Mouse (Mus musculus): ENCODE measurements at regions not wholly inside any gene's neighbourhood (a gene's known extent, or its start where the extent isn't known, plus 50 kb on each side); places are given as distances from the start of the nearest gene placed in this dataset.

GRCm38 (mm10) chr5:37920481-37920880 lies 96.1 kb upstream of the Msx1 start:
- H3K27ac ChIP-seq, result no peak overlapping the region
- DNase-seq (ENCODE audit: low spot score in 2 of 2), result no peak
- no peak for TF ChIP-seq CTCF (conservative IDR thresholded peaks at IDR 0.05)
- H3K4me3 ChIP-seq, result no peak overlapping the region

GRCm38 (mm10) chr5:37919102-37919501 lies 94.7 kb upstream of the Msx1 start:
- no peak for DNase-seq (ENCODE audit: low spot score in 2 of 2)
- no peak overlapping the region for H3K4me3 ChIP-seq

GRCm38 (mm10) chr5:37918001-37918707 lies 93.8 kb upstream of the Msx1 start:
- no peak overlapping the region for H3K27ac ChIP-seq
- no peak for DNase-seq (ENCODE audit: low spot score in 2 of 2)
- TF ChIP-seq CTCF (conservative IDR thresholded peaks at IDR 0.05), result no peak
- peak overlapping the region; percentile 23; the same call in 1 of the 2 replicates for H3K4me3 ChIP-seq

More at GRCm38 (mm10) chr5:37919102-37919501, 94.7 kb upstream of the Msx1 start:
- H3K27ac ChIP-seq, result no peak overlapping the region
- TF ChIP-seq CTCF (conservative IDR thresholded peaks at IDR 0.05), result no peak

GRCm38 (mm10) chr5:37917161-37917560 lies 92.8 kb upstream of the Msx1 start:
- no peak for TF ChIP-seq CTCF (conservative IDR thresholded peaks at IDR 0.05)
- DNase-seq (ENCODE audit: low spot score in 2 of 2), result no peak
- Histone ChIP-seq H3K4me3 (no peak overlapping the region), H3K27ac (no peak overlapping the region)

GRCm38 (mm10) chr5:37904683-37905352 lies 80.4 kb upstream of the Msx1 start:
- no peak for DNase-seq (ENCODE audit: low spot score in 2 of 2)
- Histone ChIP-seq H3K4me3 (no peak overlapping the region), H3K27ac (no peak overlapping the region)
- peak; percentile 71 for TF ChIP-seq CTCF (conservative IDR thresholded peaks at IDR 0.05)

GRCm38 (mm10) chr5:37903861-37904260 lies 79.5 kb upstream of the Msx1 start:
- no peak for TF ChIP-seq CTCF (conservative IDR thresholded peaks at IDR 0.05)
- no peak for DNase-seq (ENCODE audit: low spot score in 2 of 2)
- Histone ChIP-seq H3K27ac (no peak overlapping the region), H3K4me3 (no peak overlapping the region)

GRCm38 (mm10) chr5:37902741-37903140 lies 78.4 kb upstream of the Msx1 start:
- peak in 1 of 2 experiments; percentile 3 for DNase-seq (ENCODE audit: low spot score in 2 of 2)
- no peak for TF ChIP-seq CTCF (conservative IDR thresholded peaks at IDR 0.05)
- H3K4me3 ChIP-seq, result no peak overlapping the region
- no peak overlapping the region for H3K27ac ChIP-seq

GRCm38 (mm10) chr5:37901861-37902291 lies 77.5 kb upstream of the Msx1 start:
- H3K4me3 ChIP-seq, result no peak overlapping the region
- no peak for TF ChIP-seq CTCF (conservative IDR thresholded peaks at IDR 0.05)
- no peak for DNase-seq (ENCODE audit: low spot score in 2 of 2)
- no peak overlapping the region for H3K27ac ChIP-seq

- TF ChIP-seq CTCF (conservative IDR thresholded peaks at IDR 0.05), result no peak
- DNase-seq (ENCODE audit: low spot score in 2 of 2), result no peak
- no peak overlapping the region for H3K27ac ChIP-seq
- no peak overlapping the region for H3K4me3 ChIP-seq
Measured at GRCm38 (mm10) chr5:37898041-37898615, 73.7 kb upstream of the Msx1 start.

- no peak for DNase-seq (ENCODE audit: low spot score in 2 of 2)
- Histone ChIP-seq H3K4me3 (no peak overlapping the region), H3K27ac (no peak overlapping the region)
- TF ChIP-seq CTCF (conservative IDR thresholded peaks at IDR 0.05), result no peak
Measured at GRCm38 (mm10) chr5:37897501-37897900, 73.1 kb upstream of the Msx1 start.

- TF ChIP-seq CTCF (conservative IDR thresholded peaks at IDR 0.05), result peak; percentile 75
- DNase-seq (ENCODE audit: low spot score in 2 of 2), result peak in 1 of 2 experiments; percentile 13
- Histone ChIP-seq H3K27ac (no peak overlapping the region), H3K4me3 (no peak overlapping the region)
Measured at GRCm38 (mm10) chr5:37895441-37896336, 71.3 kb upstream of the Msx1 start.

GRCm38 (mm10) chr5:37893639-37894550 lies 69.5 kb upstream of the Msx1 start:
- Histone ChIP-seq H3K4me3 (peak overlapping the region; percentile 22; the same call in 1 of the 2 replicates), H3K27ac (no peak overlapping the region)
- no peak for TF ChIP-seq CTCF (conservative IDR thresholded peaks at IDR 0.05)
- no peak for DNase-seq (ENCODE audit: low spot score in 2 of 2)

Data from layer of hippocampus, adult 2 months (tissue).